10 mouse cellular contexts compared by ENCODE assay signal in genomic region chr4:148947833-148948388, GRCm38 (mm10).
DNase-seq lines count a peak whose midpoint lies in the region; ATAC-seq and TF ChIP-seq lines count a peak whose summit lies in the region.
"Had no signal": no experiment of that assay in that cellular context is flagged by ENCODE, and none has a peak within 500 bp of the region (broad histone marks: within the 10 kb centered on the region; RNA-seq: fewer than 3 reads in every experiment).

No protein-coding gene starts in this region.

- H3K27ac ChIP-seq in neural tube, embryonic 13.5 days (replicated peaks) = no peak overlapping the region
- no peak overlapping the region for H3K27ac ChIP-seq in neural tube, embryonic 15.5 days (replicated peaks)
- H3K27ac ChIP-seq in kidney, embryonic 16.5 days (ENCODE audit: low read length) = peak overlapping the region; percentile 35
- no peak overlapping the region for H3K27ac ChIP-seq in lung, embryonic 14.5 days (ENCODE audit: low read depth)
- H3K27ac ChIP-seq: forebrain, embryonic 12.5 days had no signal

- no peak for TF ChIP-seq CTCF in lung, embryonic 14.5 days (IDR thresholded peaks at IDR 0.05; ENCODE audit: low read depth)

- H3K9ac ChIP-seq in neural tube, embryonic 13.5 days = peak overlapping the region; percentile 12; the same call in 1 of the 2 replicates
- no peak overlapping the region for H3K9ac ChIP-seq in neural tube, embryonic 15.5 days (replicated peaks)
- H3K9ac ChIP-seq in kidney, embryonic 16.5 days (replicated peaks; ENCODE audit: low read length) = no peak overlapping the region
- no peak overlapping the region for H3K9ac ChIP-seq in lung, embryonic 14.5 days
- H3K9ac ChIP-seq: forebrain, embryonic 12.5 days had no signal

- WGBS in neural tube, embryonic 13.5 days = 60% methylated on average over 10 of the region's 10 CpGs
- WGBS in neural tube, embryonic 15.5 days = 67% methylated on average over 10 of the region's 10 CpGs
- 25% methylated on average over 10 of the region's 10 CpGs for WGBS in kidney, embryonic 16.5 days
- WGBS in lung, embryonic 14.5 days = 24% methylated on average over 10 of the region's 10 CpGs

- peaks cover 80% of the 10 kb centered on the region for H3K27me3 ChIP-seq in neural tube, embryonic 13.5 days
- H3K27me3 ChIP-seq in neural tube, embryonic 15.5 days (replicated peaks) = peaks cover 47% of the 10 kb centered on the region
- peaks cover 23% of the 10 kb centered on the region for H3K27me3 ChIP-seq in kidney, embryonic 16.5 days (ENCODE audit: insufficient read depth, low read length)
- H3K27me3 ChIP-seq in lung, embryonic 14.5 days (ENCODE audit: insufficient read depth, low read length) = peaks cover 28% of the 10 kb centered on the region

- no peak overlapping the region for H3K4me3 ChIP-seq in neural tube, embryonic 13.5 days
- no peak overlapping the region for H3K4me3 ChIP-seq in neural tube, embryonic 15.5 days (replicated peaks)
- H3K4me3 ChIP-seq in kidney, embryonic 16.5 days (ENCODE audit: low read length) = no peak overlapping the region
- no peak overlapping the region for H3K4me3 ChIP-seq in lung, embryonic 14.5 days (ENCODE audit: low read depth, low read length)
- H3K4me3 ChIP-seq: forebrain, embryonic 12.5 days had no signal

- ATAC-seq in neural tube, embryonic 13.5 days (ENCODE audit: low read depth) = no peak
- ATAC-seq in neural tube, embryonic 15.5 days (ENCODE audit: low FRiP score) = no peak
- peak; percentile 75 for ATAC-seq in kidney, embryonic 16.5 days (ENCODE audit: low FRiP score, low TSS enrichment)
- ATAC-seq in lung, embryonic 14.5 days (ENCODE audit: insufficient read depth) = peak; percentile 32; the same call in 1 of the 2 replicates
- ATAC-seq in frontal cortex, adult (ENCODE audit: low TSS enrichment) = no peak

- no peak overlapping the region for H3K4me2 ChIP-seq in neural tube, embryonic 13.5 days
- no peak overlapping the region for H3K4me2 ChIP-seq in neural tube, embryonic 15.5 days
- H3K4me2 ChIP-seq in kidney, embryonic 16.5 days (replicated peaks; ENCODE audit: low read depth, low read length) = no peak overlapping the region
- H3K4me2 ChIP-seq in lung, embryonic 14.5 days = no peak overlapping the region
- H3K4me2 ChIP-seq: forebrain, embryonic 12.5 days had no signal

- H3K36me3 ChIP-seq in neural tube, embryonic 13.5 days = peaks cover 8% of the 10 kb centered on the region; the same call in 1 of the 2 replicates
- H3K36me3 ChIP-seq in neural tube, embryonic 15.5 days = no peaks in the 10 kb centered on the region
- H3K36me3 ChIP-seq in kidney, embryonic 16.5 days (ENCODE audit: insufficient read depth, low read length) = peaks cover 3% of the 10 kb centered on the region; the same call in 1 of the 2 replicates
- H3K36me3 ChIP-seq in lung, embryonic 14.5 days (ENCODE audit: insufficient read depth) = no peaks in the 10 kb centered on the region
- H3K36me3 ChIP-seq: forebrain, embryonic 12.5 days had no signal

- DNase-seq in lung, embryonic 14.5 days = peak; percentile 46
- no peak for DNase-seq in spleen, postnatal 10 days (ENCODE audit: low spot score in 2 of 2)
- DNase-seq in Muller cell, postnatal 12 days (ENCODE audit: inconsistent ontology term) = no peak
- no peak for DNase-seq in left cerebral cortex, postnatal 36 days (ENCODE audit: low spot score in 2 of 2)
- DNase-seq: cerebellum, adult 9-10 months had no signal

- H3K9me3 ChIP-seq in neural tube, embryonic 13.5 days = no peaks in the 10 kb centered on the region
- no peaks in the 10 kb centered on the region for H3K9me3 ChIP-seq in neural tube, embryonic 15.5 days (replicated peaks)
- H3K9me3 ChIP-seq in kidney, embryonic 16.5 days (ENCODE audit: low read length) = no peaks in the 10 kb centered on the region
- H3K9me3 ChIP-seq in lung, embryonic 14.5 days (ENCODE audit: low read depth, low read length) = no peaks in the 10 kb centered on the region
- H3K9me3 ChIP-seq: forebrain, embryonic 12.5 days had no signal

- intact Hi-C loops in left cerebral cortex, postnatal 36 days (cut with DNase I) = no loop called here

- peaks cover 47% of the 10 kb centered on the region for H3K4me1 ChIP-seq in neural tube, embryonic 13.5 days (replicated peaks)
- peaks cover 27% of the 10 kb centered on the region for H3K4me1 ChIP-seq in neural tube, embryonic 15.5 days
- H3K4me1 ChIP-seq in kidney, embryonic 16.5 days (ENCODE audit: insufficient read depth, low read length) = peaks cover 42% of the 10 kb centered on the region
- peaks cover 22% of the 10 kb centered on the region for H3K4me1 ChIP-seq in lung, embryonic 14.5 days (ENCODE audit: insufficient read depth)

Comparison
In these comparisons a context has a peak if more than half of its experiments do, and no peak if none do; other contexts are left out.
1. ATAC-seq: peak in kidney, embryonic 16.5 days (single experiment) and lung, embryonic 14.5 days (single experiment); none in neural tube, embryonic 13.5 days (single experiment), neural tube, embryonic 15.5 days (single experiment) and frontal cortex, adult (single experiment).